Mouse (Mus musculus): ENCODE data around the gene Dock8.

GRCm38 (mm10) chr19:25111591-25112233 is 112.4 kb downstream of the Dock8 start:
- TF ChIP-seq FLI1 (IDR thresholded peaks at IDR 0.05; ENCODE audit: low read length) (no peak), GATA1 (IDR thresholded peaks at IDR 0.05; ENCODE audit: borderline replicate concordance, low read length) (no peak)

Measured in megakaryocyte, embryonic 14.5 days (primary cell).